Mouse (Mus musculus): ENCODE measurements around the gene Aqp1. TPM values are rescaled to one million over a fixed set of nuclear protein-coding genes. Genes with fewer than 3 reads are reported as not detected.

The Aqp1 gene
- polyA plus RNA-seq, 1 experiment from 2014 or later, result 1.3 TPM

GRCm38 (mm10) chr6:55357636-55358031 lies 21.4 kb downstream of the Aqp1 start:
- no peak overlapping the region for H3K27ac ChIP-seq (replicated peaks; ENCODE audit: low read depth, low read length)
- DNase-seq, result peak; percentile 14
- no peak overlapping the region for H3K4me2 ChIP-seq (ENCODE audit: low read length)
- H3K9ac ChIP-seq (replicated peaks; ENCODE audit: low read length), result no peak overlapping the region
- no peaks in the 10 kb centered on the region for H3K9me3 ChIP-seq (ENCODE audit: control insufficient read depth, low read length)
- WGBS, result 50% methylated on average over 6 of the region's 6 CpGs
- no peak for ATAC-seq (ENCODE audit: low FRiP score, low TSS enrichment)
- H3K4me1 ChIP-seq (ENCODE audit: control insufficient read depth, insufficient read depth, low read length), result no peaks in the 10 kb centered on the region
- no peaks in the 10 kb centered on the region for H3K36me3 ChIP-seq (ENCODE audit: control insufficient read depth, insufficient read depth, low read length)
- no peaks in the 10 kb centered on the region for H3K27me3 ChIP-seq (ENCODE audit: control insufficient read depth, insufficient read depth, low read length)
- no peak overlapping the region for H3K4me3 ChIP-seq (replicated peaks; ENCODE audit: low read depth, low read length)

GRCm38 (mm10) chr6:55358731-55359143 lies 22.5 kb downstream of the Aqp1 start:
- H3K4me2 ChIP-seq (ENCODE audit: low read length), result no peak overlapping the region
- H3K4me1 ChIP-seq (ENCODE audit: control insufficient read depth, insufficient read depth, low read length), result no peaks in the 10 kb centered on the region
- no peak for ATAC-seq (ENCODE audit: low FRiP score, low TSS enrichment)
- no peak overlapping the region for H3K4me3 ChIP-seq (replicated peaks; ENCODE audit: low read depth, low read length)
- H3K9me3 ChIP-seq (ENCODE audit: control insufficient read depth, low read length), result no peaks in the 10 kb centered on the region
- no peaks in the 10 kb centered on the region for H3K36me3 ChIP-seq (ENCODE audit: control insufficient read depth, insufficient read depth, low read length)
- WGBS, result 33% methylated on average over 2 of the region's 2 CpGs
- no peaks in the 10 kb centered on the region for H3K27me3 ChIP-seq (ENCODE audit: control insufficient read depth, insufficient read depth, low read length)
- DNase-seq, result peak; percentile 68
- H3K9ac ChIP-seq (replicated peaks; ENCODE audit: low read length), result no peak overlapping the region
- H3K27ac ChIP-seq (replicated peaks; ENCODE audit: low read depth, low read length), result no peak overlapping the region

- no peak for ATAC-seq (ENCODE audit: low FRiP score, low TSS enrichment)
- Histone ChIP-seq H3K27ac (replicated peaks; ENCODE audit: low read depth, low read length) (no peak overlapping the region), H3K9ac (replicated peaks; ENCODE audit: low read length) (no peak overlapping the region), H3K4me2 (ENCODE audit: low read length) (no peak overlapping the region), H3K9me3 (ENCODE audit: control insufficient read depth, low read length) (no peaks in the 10 kb centered on the region), H3K4me3 (replicated peaks; ENCODE audit: low read depth, low read length) (no peak overlapping the region), H3K27me3 (ENCODE audit: control insufficient read depth, insufficient read depth, low read length) (no peaks in the 10 kb centered on the region), H3K36me3 (ENCODE audit: control insufficient read depth, insufficient read depth, low read length) (no peaks in the 10 kb centered on the region), H3K4me1 (ENCODE audit: control insufficient read depth, insufficient read depth, low read length) (no peaks in the 10 kb centered on the region)
- no peak for DNase-seq
- 96% methylated on average over 1 of the region's 1 CpGs for WGBS
Observed at GRCm38 (mm10) chr6:55362663-55363062, 26.4 kb downstream of the Aqp1 start.

GRCm38 (mm10) chr6:55367126-55367525 lies 30.9 kb downstream of the Aqp1 start:
- Histone ChIP-seq H3K4me3 (replicated peaks; ENCODE audit: low read depth, low read length) (no peak overlapping the region), H3K27ac (replicated peaks; ENCODE audit: low read depth, low read length) (no peak overlapping the region), H3K4me1 (ENCODE audit: control insufficient read depth, insufficient read depth, low read length) (no peaks in the 10 kb centered on the region), H3K9me3 (ENCODE audit: control insufficient read depth, low read length) (no peaks in the 10 kb centered on the region), H3K27me3 (ENCODE audit: control insufficient read depth, insufficient read depth, low read length) (no peaks in the 10 kb centered on the region), H3K4me2 (ENCODE audit: low read length) (no peak overlapping the region), H3K36me3 (ENCODE audit: control insufficient read depth, insufficient read depth, low read length) (no peaks in the 10 kb centered on the region), H3K9ac (replicated peaks; ENCODE audit: low read length) (no peak overlapping the region)
- DNase-seq, result no peak
- no peak for ATAC-seq (ENCODE audit: low FRiP score, low TSS enrichment)

GRCm38 (mm10) chr6:55370831-55371230 lies 34.6 kb downstream of the Aqp1 start:
- WGBS, result 93% methylated on average over 6 of the region's 6 CpGs
- no peak overlapping the region for H3K27ac ChIP-seq (replicated peaks; ENCODE audit: low read depth, low read length)
- no peak overlapping the region for H3K4me3 ChIP-seq (replicated peaks; ENCODE audit: low read depth, low read length)
- no peak for ATAC-seq (ENCODE audit: low FRiP score, low TSS enrichment)
- H3K36me3 ChIP-seq (ENCODE audit: control insufficient read depth, insufficient read depth, low read length), result no peaks in the 10 kb centered on the region
- H3K27me3 ChIP-seq (ENCODE audit: control insufficient read depth, insufficient read depth, low read length), result no peaks in the 10 kb centered on the region
- no peaks in the 10 kb centered on the region for H3K9me3 ChIP-seq (ENCODE audit: control insufficient read depth, low read length)
- H3K4me1 ChIP-seq (ENCODE audit: control insufficient read depth, insufficient read depth, low read length), result no peaks in the 10 kb centered on the region
- no peak for DNase-seq
- H3K4me2 ChIP-seq (ENCODE audit: low read length), result no peak overlapping the region
- no peak overlapping the region for H3K9ac ChIP-seq (replicated peaks; ENCODE audit: low read length)

GRCm38 (mm10) chr6:55376076-55376475 lies 39.8 kb downstream of the Aqp1 start, which contains the start of gene Ghrhr:
TSS of gene Ghrhr (plus strand) at chr6:55376295.
- Histone ChIP-seq H3K4me2 (ENCODE audit: low read length) (no peak within 1 kb of the TSS), H3K4me3 (replicated peaks; ENCODE audit: low read depth, low read length) (no peak within 1 kb of the TSS), H3K27me3 (ENCODE audit: control insufficient read depth, insufficient read depth, low read length) (no peaks in the 10 kb centered on the region), H3K4me1 (ENCODE audit: control insufficient read depth, insufficient read depth, low read length) (no peaks in the 10 kb centered on the region), H3K27ac (replicated peaks; ENCODE audit: low read depth, low read length) (no peak within 1 kb of the TSS), H3K9me3 (ENCODE audit: control insufficient read depth, low read length) (no peaks in the 10 kb centered on the region), H3K9ac (replicated peaks; ENCODE audit: low read length) (no peak within 1 kb of the TSS), H3K36me3 (ENCODE audit: control insufficient read depth, insufficient read depth, low read length) (no peaks in the 10 kb centered on the region)
- ATAC-seq (ENCODE audit: low FRiP score, low TSS enrichment), result no peak
- no peak for DNase-seq
- 84% methylated on average over 6 of the region's 6 CpGs for WGBS

- Histone ChIP-seq H3K27ac (replicated peaks; ENCODE audit: low read depth, low read length) (no peak overlapping the region), H3K4me3 (replicated peaks; ENCODE audit: low read depth, low read length) (no peak overlapping the region), H3K4me2 (ENCODE audit: low read length) (no peak overlapping the region), H3K9ac (replicated peaks; ENCODE audit: low read length) (no peak overlapping the region), H3K36me3 (ENCODE audit: control insufficient read depth, insufficient read depth, low read length) (no peaks in the 10 kb centered on the region), H3K9me3 (ENCODE audit: control insufficient read depth, low read length) (no peaks in the 10 kb centered on the region), H3K27me3 (ENCODE audit: control insufficient read depth, insufficient read depth, low read length) (no peaks in the 10 kb centered on the region), H3K4me1 (ENCODE audit: control insufficient read depth, insufficient read depth, low read length) (no peaks in the 10 kb centered on the region)
- 92% methylated on average over 5 of the region's 5 CpGs for WGBS
- ATAC-seq (ENCODE audit: low FRiP score, low TSS enrichment) (no peak), DNase-seq (no peak)
Observed at GRCm38 (mm10) chr6:55376511-55376910, 40.3 kb downstream of the Aqp1 start.

GRCm38 (mm10) chr6:55377461-55377860 lies 41.2 kb downstream of the Aqp1 start:
- DNase-seq (no peak), ATAC-seq (ENCODE audit: low FRiP score, low TSS enrichment) (no peak)
- no peak overlapping the region for H3K4me2 ChIP-seq (ENCODE audit: low read length)
- WGBS, result 92% methylated on average over 4 of the region's 4 CpGs
- H3K9me3 ChIP-seq (ENCODE audit: control insufficient read depth, low read length), result no peaks in the 10 kb centered on the region
- no peaks in the 10 kb centered on the region for H3K27me3 ChIP-seq (ENCODE audit: control insufficient read depth, insufficient read depth, low read length)
- no peak overlapping the region for H3K27ac ChIP-seq (replicated peaks; ENCODE audit: low read depth, low read length)
- no peaks in the 10 kb centered on the region for H3K36me3 ChIP-seq (ENCODE audit: control insufficient read depth, insufficient read depth, low read length)
- no peak overlapping the region for H3K9ac ChIP-seq (replicated peaks; ENCODE audit: low read length)
- H3K4me3 ChIP-seq (replicated peaks; ENCODE audit: low read depth, low read length), result no peak overlapping the region
- no peaks in the 10 kb centered on the region for H3K4me1 ChIP-seq (ENCODE audit: control insufficient read depth, insufficient read depth, low read length)

GRCm38 (mm10) chr6:55379641-55380335 lies 43.6 kb downstream of the Aqp1 start:
- Histone ChIP-seq H3K36me3 (ENCODE audit: control insufficient read depth, insufficient read depth, low read length) (no peaks in the 10 kb centered on the region), H3K4me3 (replicated peaks; ENCODE audit: low read depth, low read length) (no peak overlapping the region), H3K27me3 (ENCODE audit: control insufficient read depth, insufficient read depth, low read length) (no peaks in the 10 kb centered on the region), H3K9me3 (ENCODE audit: control insufficient read depth, low read length) (no peaks in the 10 kb centered on the region), H3K4me1 (ENCODE audit: control insufficient read depth, insufficient read depth, low read length) (no peaks in the 10 kb centered on the region), H3K27ac (replicated peaks; ENCODE audit: low read depth, low read length) (no peak overlapping the region), H3K4me2 (ENCODE audit: low read length) (no peak overlapping the region), H3K9ac (replicated peaks; ENCODE audit: low read length) (no peak overlapping the region)
- DNase-seq, result peak; percentile 85
- peak; percentile 44; the same call in 1 of the 2 replicates for ATAC-seq (ENCODE audit: low FRiP score, low TSS enrichment)
- 34% methylated on average over 3 of the region's 3 CpGs for WGBS
